Mouse (Mus musculus): ENCODE data around the gene Ercc6.

DNA sequence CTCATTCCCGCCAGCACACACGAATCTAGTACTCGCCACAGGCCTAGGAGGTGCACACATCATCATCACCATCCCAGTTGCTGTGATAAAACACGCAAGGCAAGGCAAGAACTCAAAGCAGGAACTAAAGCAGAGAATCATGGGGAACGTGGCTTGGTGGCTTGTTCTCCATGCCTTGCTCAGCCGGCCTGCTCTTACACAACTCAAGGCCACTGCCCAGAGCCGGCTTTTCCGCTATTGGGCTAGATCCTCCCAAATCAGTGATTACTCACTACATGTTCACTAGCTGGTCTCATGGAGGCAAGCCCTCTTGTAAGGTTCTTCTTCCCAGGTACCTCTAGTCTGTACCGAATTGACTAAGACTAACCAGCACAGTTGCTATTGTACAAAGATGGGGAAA is 70.4 kb downstream of the Ercc6 start:
- TF ChIP-seq CTCF (IDR thresholded peaks at IDR 0.05) (no peak), EP300 (IDR thresholded peaks at IDR 0.05) (no peak)

Data from lung, postnatal 0 days (tissue).